Mouse (Mus musculus) urinary bladder, postnatal 14 days (tissue): ENCODE data around the gene Crtam.

Experiments used
- DNase-seq: peaks from one replicate; pipeline ENCODE4 v3.0.0; 2021; ENCODE audit warnings: low spot score

Crtam gene

DNA sequence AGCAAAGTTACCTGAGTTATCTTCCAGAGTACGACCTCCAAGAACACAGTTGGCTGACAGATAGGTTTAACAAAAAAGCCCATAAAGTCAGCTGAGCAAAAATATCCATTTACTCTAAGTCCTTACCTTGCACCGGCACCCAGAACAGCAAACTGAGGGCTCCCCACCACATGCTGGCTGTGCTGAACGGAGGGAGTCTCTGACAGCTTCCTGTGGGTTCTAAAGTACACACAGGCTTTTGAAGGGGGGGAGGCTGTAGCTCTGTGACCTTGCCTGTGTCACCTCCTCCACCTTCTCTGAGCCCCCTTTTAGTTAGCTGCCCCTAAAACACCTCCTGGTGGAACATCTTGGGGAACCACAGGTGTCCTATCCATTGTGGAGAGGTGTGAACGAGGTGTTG lies at the start of gene Crtam:
Gene Crtam, minus strand, starts transcription at position 214 of the 400 bp plus-strand sequence.
- DNase-seq: no peak

DNA sequence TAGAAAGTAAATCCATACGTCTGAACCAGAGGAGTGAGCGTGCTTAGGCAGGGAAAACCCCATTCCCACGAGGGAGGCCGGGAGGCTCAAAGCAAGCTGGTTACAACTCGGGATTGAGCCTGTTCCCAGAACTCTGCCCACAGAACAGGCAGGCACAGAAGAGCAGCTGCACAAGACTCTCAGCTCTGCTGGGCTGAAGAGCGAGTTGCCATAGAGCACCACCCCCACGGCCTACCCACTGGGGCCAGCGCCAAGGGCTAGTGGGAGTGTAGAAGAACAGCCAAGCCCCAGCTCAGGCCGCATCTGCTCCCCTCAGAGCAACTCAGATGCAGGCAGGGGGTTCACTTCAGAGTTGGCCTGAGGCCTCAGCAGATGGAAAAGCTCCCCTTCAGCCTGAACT lies 49.7 kb upstream of the Crtam start:
- no peak for DNase-seq

DNA sequence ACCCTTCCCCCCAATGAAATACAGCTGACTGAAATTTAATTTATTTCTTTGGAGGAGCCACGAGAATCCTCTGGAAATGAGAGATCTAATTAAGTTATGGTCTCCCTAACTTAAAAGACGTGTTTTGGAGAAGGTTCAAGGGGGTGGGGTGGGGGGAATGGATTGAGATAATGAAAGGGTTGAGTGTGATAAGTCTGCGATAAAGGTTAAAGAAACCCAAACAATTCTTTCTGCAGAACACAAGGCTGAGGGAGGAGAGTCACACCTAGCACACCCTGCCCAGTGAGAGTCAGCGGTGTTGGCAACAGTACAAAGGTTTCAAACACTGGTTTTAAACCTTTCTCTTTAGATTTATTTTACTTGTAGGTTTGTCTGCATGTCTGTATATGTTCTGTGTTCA lies 49.0 kb upstream of the Crtam start:
- no peak for DNase-seq

DNA sequence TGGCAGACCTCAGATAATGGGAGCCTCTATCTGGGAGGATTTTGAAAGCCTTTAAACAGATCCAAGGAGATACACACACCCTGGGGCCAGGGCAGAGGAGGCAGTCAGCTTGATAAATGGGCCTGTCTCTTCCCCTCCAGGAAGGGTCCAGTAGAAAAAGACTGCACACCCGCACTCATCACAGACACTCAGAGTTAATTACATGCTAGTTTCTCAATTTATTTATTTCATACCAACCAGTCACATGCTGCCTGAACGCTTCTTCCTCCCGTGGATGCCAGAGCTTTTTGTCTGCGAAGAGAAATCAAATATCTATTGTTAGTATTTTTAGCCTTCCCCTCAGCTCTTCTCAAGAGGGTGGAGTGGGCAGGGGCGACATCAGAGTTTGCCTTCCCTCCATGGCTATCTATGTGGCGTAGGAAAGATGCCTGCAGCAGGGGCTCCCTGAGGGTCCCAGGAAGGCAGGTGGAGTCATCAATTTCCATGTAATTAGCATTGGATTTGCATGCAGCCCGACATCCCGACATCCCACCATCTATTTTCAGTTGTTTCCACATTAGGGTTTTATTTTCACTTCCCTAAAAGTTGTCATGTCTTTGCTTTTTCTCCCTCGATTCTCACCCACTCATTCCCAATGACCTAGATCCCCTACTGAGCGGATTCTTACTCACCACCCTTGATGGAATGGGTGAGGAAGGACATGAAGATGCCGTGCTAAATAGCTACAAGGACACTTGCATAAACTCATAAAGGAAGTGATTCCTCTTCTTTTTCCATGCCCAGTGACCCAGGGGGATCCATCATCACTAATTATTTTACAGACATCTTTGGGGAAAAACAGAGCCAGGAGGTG lies 46.9 kb upstream of the Crtam start:
- DNase-seq: no peak

DNA sequence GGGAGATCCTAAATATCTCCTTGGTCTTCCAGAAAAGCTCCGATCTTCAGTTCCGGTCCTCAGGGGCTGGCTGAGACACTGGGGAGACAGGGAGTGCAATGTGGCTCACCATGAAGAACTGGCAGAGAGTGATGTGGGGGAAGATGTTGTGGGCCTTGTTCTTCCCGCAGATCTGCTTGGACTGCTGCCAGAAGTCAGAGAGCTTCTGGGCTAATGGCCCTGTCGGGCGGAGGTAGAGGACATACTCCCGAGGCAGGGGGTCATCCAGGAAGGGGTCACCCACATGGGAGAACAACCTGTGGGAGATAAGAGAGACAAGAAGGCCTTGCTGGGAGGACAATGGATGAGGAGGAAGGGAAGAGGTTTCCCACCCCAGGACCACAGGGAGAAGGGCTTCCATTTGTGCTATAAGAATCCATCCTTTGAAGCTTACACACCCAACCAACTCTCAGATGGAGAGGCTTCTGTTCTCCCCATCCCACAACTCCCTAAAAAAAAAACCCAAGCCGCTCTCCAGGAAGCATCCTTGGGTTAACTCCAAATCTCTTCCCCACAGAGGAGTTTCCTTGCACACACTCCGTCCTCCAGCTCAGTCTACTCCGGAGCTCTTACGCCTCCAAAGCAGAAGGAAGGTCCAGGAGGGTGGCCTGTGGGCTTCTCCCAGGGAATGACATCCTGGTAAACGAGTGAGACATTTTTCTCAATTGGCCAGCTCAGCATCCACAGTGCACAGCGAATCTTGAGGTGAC lies 46.1 kb upstream of the Crtam start:
- no peak for DNase-seq

DNA sequence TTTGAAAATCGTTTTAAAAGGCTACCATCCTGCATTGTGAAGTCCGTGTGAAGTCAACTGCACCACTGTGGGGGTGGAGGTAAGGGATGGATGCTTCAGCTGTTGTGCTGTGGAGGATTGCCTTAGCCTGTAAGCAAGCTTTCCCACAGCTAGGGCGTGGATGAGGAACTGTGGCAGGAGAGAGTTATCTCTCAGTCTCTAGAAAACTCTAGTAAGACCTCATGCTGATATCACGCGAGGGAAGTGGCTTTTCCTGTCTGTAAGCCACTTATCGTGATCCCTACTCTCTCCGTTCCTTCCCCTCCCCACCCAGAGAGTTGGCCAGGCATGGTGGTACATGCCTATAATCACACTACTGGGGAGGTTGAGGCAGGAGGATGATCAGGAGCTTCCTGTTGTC lies 44.9 kb upstream of the Crtam start:
- DNase-seq: no peak

DNA sequence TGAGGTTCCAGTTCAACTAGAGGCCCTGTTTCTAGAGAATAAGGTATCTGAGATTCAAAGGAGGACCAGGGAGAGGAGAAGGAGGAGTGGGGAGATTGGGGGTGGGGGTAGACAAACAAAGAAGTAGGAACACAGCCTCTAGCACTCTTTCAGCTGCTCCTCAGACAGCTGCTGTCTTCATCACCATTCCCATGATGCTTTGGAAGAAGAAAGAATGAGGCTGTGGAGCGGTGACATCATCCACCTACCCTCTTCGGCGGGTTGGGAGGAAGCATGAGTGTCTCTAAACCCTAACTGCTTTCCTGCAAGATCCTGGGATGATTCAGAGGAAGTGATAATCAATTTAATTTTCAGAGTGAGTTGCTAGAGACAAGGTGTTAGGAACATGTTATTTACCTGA lies 44.4 kb upstream of the Crtam start:
- DNase-seq: no peak

DNA sequence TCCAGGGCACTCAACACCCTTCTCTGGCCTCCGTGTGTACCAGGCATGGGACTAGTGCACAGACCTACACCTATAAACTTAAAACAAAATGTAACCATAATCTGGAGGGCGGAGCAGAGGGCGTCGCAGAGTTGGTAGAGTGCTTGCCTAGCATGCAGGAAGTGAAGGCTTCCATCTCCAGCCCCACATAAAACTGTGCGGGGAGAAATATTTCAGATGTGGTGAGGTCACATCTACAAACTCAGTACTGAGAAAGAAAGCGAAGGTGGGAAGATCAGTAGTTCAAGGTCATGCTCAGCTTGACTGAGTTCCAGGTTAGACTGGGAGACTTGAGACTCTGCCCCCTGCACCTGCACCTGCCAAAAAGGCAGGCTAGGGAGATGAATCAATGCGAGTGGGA lies 43.8 kb upstream of the Crtam start:
- no peak for DNase-seq

DNA sequence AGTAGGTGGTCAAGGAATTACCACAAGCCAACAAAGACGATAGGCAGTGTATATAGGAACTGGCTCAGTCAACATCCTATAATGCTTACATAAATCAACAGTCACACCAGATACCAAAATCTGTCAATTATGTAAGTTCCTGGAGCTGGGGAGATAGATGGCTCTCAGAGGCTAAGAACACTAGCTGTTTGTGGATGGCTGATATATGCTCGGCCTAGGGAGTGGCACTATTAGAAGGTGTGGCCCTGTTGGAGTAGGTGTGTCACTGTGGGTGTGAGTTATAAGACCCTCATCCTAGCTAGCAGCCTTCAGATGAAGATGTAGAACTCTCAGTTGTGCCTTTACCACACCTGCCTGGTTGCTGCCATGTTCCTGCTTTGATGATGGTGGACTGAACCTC lies 43.2 kb upstream of the Crtam start:
- no peak for DNase-seq

DNA sequence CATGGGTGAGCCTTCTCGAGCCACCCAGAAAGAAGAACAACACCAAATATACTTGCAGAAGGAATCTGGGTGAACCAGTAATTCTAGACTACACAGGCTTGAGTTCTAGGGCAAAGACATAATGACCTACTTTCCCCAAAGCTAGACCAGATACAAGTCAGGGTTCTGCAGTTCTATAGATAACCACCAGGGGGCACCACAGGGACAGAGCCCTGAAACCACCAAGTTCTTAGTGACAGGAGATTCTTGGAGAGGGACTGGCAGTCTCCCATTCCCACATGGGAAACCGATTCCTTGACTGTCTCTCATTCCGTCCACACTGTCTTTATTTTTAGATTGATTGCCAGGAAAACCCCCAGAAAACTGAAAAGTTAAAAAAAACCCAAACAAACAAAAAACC lies 40.2 kb upstream of the Crtam start:
- peak; percentile 84 for DNase-seq

DNA sequence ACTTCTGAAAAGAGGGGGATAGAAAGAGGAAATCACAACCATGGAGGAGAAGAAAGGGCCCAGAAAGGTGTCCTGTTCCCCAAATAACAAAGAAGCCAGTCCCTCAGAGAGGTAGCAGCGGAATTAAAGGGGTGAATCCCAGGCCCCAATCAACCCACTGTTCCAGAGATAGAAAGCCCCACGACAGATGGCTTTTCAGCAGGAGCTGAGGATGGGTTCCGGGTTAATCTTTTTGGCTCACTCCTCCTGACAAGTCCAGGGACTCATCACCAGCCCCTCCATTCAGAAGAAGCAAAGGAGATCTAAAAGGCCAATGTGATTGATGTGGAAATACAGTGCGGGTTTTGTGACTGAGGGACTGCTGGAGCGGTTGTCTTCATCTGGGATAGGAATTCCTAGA lies 39.2 kb upstream of the Crtam start:
- no peak for DNase-seq

DNA sequence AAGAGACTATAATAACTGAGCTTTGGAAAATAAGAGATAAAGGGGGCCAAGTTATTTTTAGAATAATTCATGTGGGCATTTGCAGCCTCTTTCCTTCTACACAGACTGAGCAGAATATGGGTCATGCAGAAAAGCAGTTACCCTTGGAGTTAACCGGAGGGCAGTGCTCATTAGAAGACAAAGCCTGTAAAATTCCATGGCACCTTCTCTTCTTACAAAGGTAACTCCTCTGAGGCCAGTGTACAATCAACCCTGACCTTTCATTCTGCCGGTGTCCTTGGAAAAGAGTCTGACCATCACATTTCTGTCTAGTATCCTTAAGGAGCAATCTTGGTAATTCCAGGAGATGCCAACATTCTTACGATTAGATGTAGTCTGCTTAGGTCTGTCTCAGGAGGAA lies 37.0 kb upstream of the Crtam start:
- DNase-seq: no peak

DNA sequence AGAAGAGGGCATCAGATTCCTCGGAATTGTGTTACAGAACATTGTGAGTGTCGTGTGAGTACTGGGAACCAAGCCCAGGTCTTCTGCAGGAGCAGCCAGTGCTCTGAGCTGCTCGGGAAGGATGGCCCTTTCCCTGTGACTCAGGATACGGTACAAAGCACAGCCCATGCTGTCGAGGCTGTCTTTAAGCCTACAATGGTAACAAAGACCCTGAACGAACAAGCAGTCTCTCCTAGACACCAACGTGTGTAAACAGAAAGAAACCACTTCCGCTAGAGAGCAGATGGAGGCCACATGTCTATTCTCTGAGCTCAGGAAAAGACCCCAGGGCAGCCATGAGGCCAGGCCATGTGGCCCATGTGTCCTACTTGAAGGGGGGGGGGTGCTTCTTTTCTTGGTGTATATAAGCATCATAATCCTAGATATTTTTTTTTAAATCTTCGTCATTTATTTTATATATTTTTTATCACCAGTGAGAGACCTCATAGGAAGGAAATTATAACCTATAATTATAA lies 33.8 kb upstream of the Crtam start:
- DNase-seq: no peak

DNA sequence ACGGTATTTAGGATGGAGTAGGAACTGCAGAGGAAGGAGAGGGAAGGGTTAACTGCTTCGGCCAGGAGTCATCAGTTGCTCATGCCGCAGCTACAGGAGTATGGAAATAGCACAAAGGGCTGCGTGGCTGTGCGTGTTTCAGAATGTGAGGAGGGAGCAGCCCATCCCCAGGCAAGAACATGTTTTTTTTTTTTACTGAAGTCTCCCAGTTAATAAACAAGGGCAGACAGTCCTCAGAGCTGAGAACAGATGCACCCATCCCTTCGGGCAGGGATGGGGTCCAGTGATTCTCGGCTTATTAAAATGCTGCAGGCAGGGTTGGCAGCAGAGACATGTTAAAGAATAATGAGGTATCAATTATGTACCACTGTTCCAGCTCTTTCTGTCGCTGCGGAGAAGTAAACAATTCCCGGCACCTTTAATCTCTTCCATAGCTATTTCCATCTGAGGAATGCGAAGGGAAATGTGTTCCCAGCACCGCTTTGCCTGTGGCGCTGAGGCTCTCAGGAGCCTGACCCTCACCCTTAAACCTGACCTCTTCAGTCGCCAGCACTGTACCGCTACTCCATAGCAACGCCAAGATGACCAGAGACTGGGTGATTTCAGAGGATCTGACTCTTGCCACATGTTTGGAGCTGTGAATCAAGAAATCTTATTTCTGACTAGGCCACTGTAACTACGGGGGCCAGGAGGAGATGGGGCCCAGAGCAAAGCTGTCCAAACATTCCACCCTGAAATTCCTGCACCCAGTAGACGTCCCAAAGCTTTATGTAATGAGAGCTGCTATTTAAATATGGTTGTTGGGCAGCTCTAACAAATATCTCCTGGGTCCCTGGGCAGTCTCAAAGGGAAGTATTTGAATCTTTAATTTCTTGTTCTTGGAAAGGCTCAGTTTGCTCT lies 27.4 kb upstream of the Crtam start:
- DNase-seq: no peak

DNA sequence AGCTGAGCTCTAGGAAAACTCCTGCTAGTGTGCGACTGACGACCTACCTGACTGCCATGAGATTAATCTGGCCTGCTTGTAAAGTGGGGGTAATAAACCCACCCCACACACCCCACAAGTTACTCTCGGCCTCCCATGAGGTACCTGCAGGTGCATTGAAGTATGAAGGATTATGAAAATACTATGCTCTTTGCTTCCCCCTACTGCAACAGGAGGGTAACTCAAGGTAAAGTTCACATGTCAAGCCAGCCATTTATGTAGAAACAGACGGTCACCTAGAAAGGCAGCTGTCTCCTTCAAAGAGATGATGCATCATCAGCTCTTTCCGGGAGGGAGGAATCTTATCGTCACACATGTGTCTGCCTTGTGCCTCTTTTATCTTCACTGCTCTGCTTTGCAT lies 25.4 kb upstream of the Crtam start:
- no peak for DNase-seq

DNA sequence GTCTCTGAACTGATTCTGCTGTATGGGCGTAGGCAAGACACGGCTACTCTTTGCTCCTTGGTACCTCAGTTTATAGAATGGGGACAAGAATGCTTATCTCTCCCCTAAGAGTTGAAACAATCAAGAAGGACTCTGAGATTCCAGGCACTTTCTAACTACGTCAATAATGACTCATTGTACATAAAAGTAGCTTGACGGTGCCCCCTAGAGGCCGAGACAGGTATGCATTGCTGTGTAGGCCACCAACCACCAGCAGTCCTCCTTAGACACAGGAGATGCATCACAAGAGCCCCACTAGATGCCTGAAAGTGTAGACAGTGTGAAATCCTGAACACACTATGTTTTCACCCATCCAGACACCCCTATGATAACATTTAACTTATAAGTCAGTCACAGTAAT lies 24.0 kb upstream of the Crtam start:
- peak; percentile 51 for DNase-seq

DNA sequence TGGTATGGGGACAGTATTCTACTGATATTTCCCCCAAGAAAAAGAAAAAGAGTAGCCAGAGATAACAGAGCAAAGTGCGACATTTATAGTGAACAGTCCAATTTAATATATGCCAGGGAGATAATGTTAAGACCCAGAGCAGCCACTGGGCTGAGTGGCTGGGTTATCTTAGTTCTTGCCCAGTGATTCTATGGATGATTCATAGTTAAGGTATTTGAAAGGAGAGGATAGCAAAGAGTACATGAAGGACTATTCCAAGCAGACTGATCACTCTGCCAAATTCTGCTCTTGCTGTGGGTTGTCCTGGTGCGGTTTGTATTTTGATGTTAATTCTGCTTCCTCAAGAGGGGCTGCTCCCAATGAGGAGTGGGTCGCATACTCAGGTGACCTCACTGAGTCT lies 17.3 kb upstream of the Crtam start:
- DNase-seq: no peak

DNA sequence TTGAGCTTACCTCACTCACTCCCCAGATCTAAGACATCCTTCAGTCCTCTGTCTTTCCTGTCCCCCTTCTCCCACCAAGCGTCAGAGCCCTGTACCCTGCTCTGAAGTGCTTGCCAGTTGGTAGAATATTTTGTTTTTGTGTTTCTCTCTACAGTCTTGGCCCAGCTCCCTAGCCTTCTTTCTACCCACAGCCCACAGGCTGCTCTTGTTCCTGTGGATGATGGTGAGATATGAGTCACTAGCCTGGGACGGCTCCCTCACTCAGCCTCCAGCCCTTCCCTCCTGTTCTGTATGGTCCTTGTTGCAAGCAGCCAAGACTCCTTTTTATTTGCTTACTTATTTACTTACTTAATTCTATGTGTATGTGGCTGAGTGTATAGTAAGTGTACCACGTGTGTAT lies 16.1 kb upstream of the Crtam start:
- DNase-seq: no peak

DNA sequence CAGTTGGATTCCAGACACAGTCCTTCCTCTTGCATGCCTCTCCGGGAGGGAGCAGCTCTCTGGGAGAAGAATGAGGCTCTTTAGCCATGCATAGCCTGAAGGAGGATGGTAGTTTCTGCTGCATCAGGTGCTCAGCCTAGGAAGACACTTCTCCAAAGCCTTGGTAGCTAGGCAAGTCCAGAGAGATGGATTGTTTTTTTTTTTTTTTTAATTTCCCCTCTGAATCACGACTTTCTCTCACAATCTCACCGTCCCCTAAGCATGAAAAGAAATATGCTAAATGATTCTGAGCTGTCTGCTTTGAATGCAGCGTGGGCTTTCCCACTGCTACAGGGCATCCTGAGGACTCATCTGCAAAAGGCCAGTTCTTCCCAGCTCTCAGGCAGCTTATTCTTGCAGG lies 10.1 kb upstream of the Crtam start:
- DNase-seq: no peak

DNA sequence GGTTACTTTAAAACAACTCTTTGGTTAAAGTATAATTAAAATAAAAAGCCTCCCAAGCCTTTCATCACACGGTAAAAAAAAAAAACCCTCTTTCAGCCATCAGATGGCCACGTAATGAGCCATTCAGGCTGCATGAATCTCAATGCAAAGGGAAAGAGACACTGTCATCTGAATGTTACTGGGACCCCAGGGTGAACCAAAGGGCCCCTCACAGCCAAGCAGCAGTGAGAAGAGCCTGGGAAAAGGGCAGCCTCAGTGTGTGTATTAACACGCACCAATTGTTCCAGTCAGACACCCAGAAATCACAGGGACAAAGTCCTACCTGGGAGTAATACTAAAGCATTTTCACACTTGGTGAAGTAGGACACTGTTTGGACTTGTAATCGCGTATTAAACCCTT lies 8.0 kb upstream of the Crtam start:
- DNase-seq: no peak

DNA sequence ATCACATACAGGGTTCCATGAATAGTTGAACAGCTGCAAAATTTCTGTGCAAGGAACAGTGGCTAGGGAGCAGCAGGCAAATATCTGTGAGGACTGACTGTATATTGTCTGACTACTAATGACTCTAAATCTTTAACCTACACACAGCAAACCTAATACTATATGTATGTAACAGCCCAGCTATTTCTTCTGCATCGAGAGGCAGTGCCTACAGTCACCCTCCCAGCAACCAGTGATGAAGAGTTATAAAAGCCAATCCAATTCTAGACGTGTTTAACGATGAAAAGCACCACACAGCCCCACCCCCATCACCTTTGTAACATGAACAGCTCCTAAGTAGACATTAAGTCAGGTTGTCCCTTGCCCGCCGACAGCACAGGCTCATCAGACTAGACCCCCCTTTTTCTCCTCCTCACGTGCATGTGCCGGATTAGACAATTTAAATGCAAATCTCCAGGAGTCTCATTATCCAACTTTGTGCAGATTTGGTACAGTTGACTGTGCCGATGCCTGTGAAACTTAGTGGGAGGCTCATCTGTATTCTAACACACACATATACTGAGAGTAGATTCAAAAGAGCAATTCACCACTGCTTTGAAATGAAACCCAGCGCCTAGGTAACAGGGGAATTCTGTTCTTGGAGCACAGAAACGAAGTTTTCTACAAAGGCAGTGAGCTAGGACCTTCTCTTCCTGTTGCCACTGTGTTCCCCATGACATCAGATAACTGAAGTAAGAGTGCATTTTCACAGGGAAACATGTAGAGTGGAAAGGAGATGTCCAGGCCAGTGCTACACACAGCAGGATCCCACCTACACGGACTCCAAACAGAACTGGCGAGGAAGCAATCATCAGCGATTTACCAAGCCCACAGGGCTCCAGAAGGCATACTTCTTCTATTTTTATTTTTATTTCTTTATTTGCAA lies 7.3 kb upstream of the Crtam start:
- no peak for DNase-seq
